Mouse (Mus musculus): ENCODE data around the gene Bhlhe40. TPM values are rescaled to one million over a fixed set of nuclear protein-coding genes. Genes with fewer than 3 reads are reported as not detected.
A peak's percentile ranks its signal among the peaks of the same experiment; 100 is the strongest.

Bhlhe40 gene
- polyA plus RNA-seq, 1 experiment from 2014 or later = 4.4 TPM

DNA sequence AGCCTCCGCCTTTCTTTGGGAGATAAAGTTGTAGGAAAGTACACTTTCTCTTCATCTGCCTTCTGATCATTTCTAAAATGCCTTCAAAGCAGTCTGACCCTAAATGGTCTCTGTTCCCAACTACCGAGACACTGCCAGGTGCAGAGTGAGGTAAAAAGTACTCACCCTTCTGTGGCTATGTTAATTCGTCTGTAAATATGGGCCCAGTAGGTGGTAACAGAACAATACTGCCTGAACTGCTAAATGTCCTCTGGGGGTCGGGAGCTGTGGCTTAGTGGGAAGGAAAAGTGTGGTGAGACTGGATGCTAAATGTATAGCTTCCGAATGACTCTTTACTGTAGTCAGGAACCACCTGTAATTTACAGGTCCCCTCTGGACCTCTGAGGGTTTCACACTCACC, 16.1 kb upstream of the Bhlhe40 start:
- no peak overlapping the region for H3K9ac ChIP-seq (replicated peaks; ENCODE audit: low read depth, low read length)
- H3K27ac ChIP-seq (ENCODE audit: low read depth, low read length) = no peak overlapping the region
- H3K4me2 ChIP-seq (ENCODE audit: low read depth, low read length) = no peak overlapping the region
- no peaks in the 10 kb centered on the region for H3K36me3 ChIP-seq (ENCODE audit: control insufficient read depth, insufficient read depth, low read length)
- no peaks in the 10 kb centered on the region for H3K9me3 ChIP-seq (ENCODE audit: control insufficient read depth, low read length)
- 44% methylated on average over 5 of the region's 5 CpGs for WGBS
- no peaks in the 10 kb centered on the region for H3K4me1 ChIP-seq (ENCODE audit: control insufficient read depth, insufficient read depth, low read length)
- H3K4me3 ChIP-seq (ENCODE audit: low read depth, low read length) = no peak overlapping the region
- no peak for ATAC-seq (ENCODE audit: low read depth)
- H3K27me3 ChIP-seq (ENCODE audit: control insufficient read depth, insufficient read depth, low read length) = no peaks in the 10 kb centered on the region

DNA sequence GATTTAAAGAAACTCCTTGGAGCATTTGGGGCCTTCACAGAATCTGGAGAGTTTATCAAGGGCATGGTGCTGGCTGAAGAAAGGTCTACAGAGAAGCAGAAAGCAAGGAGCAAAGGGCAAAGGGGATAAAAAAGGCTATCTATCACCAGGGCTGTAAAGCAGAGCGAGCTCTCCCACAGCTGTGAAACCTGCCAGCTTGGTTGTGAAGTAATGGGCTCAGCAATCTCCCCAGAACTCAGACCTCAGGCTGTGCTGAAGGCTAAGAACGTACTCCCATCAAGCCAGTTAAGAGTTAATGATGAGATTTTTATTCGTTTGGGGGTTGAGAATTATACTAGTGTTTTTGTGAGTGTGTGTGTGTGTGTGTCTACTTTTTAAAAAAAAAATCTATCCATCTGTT, 13.3 kb upstream of the Bhlhe40 start:
- Histone ChIP-seq H3K27ac (ENCODE audit: low read depth, low read length) (no peak overlapping the region), H3K4me2 (ENCODE audit: low read depth, low read length) (no peak overlapping the region), H3K4me1 (ENCODE audit: control insufficient read depth, insufficient read depth, low read length) (no peaks in the 10 kb centered on the region), H3K4me3 (ENCODE audit: low read depth, low read length) (no peak overlapping the region), H3K9ac (replicated peaks; ENCODE audit: low read depth, low read length) (no peak overlapping the region), H3K27me3 (ENCODE audit: control insufficient read depth, insufficient read depth, low read length) (no peaks in the 10 kb centered on the region), H3K9me3 (ENCODE audit: control insufficient read depth, low read length) (no peaks in the 10 kb centered on the region), H3K36me3 (ENCODE audit: control insufficient read depth, insufficient read depth, low read length) (no peaks in the 10 kb centered on the region)
- ATAC-seq (ENCODE audit: low read depth) = no peak
- 30% methylated on average over 3 of the region's 3 CpGs for WGBS

DNA sequence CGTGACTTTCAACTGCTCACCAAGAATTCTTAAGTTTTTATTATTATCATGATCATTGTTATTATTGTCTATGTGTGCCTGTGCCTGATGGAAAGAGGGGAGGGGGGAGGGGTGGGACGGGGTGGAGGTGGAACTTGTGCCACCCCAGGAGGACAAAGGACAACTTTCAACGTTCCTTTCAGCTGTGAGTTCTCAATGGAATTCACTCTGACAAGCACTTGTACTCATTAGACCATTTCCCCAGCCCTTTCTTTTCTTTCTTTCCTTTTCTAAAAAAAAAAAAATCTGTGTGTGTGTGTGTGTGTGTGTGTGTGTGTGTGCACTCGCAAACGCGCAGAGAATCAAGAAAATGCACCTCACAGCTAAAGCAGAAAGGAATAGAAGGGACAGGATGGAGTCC, 12.4 kb upstream of the Bhlhe40 start:
- Histone ChIP-seq H3K27ac (ENCODE audit: low read depth, low read length) (no peak overlapping the region), H3K4me3 (ENCODE audit: low read depth, low read length) (no peak overlapping the region), H3K4me1 (ENCODE audit: control insufficient read depth, insufficient read depth, low read length) (no peaks in the 10 kb centered on the region), H3K9ac (replicated peaks; ENCODE audit: low read depth, low read length) (no peak overlapping the region), H3K36me3 (ENCODE audit: control insufficient read depth, insufficient read depth, low read length) (no peaks in the 10 kb centered on the region), H3K4me2 (ENCODE audit: low read depth, low read length) (no peak overlapping the region), H3K27me3 (ENCODE audit: control insufficient read depth, insufficient read depth, low read length) (no peaks in the 10 kb centered on the region), H3K9me3 (ENCODE audit: control insufficient read depth, low read length) (no peaks in the 10 kb centered on the region)
- 57% methylated on average over 6 of the region's 6 CpGs for WGBS
- no peak for ATAC-seq (ENCODE audit: low read depth)

DNA sequence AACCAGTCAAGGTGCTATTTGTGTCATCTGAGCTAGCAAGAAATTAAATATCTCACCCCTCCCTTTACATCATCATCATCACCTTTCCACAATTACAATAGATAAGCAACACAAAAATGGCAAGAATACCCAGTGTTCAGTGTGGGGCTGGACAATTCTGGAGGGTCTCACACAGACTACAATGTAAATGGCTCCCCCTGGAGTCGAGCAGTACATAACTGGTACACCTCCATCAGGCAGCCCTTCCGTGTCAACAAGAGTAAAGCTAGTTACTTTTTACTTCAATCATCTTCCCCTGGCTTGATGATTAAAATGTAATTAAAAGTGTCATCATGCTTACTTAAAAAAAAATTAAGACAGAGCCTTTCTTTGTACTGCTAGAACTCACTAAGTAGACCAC, 4.6 kb upstream of the Bhlhe40 start:
- no peak for ATAC-seq (ENCODE audit: low read depth)
- Histone ChIP-seq H3K27me3 (ENCODE audit: control insufficient read depth, insufficient read depth, low read length) (no peaks in the 10 kb centered on the region), H3K27ac (ENCODE audit: low read depth, low read length) (no peak overlapping the region), H3K9ac (replicated peaks; ENCODE audit: low read depth, low read length) (no peak overlapping the region), H3K9me3 (ENCODE audit: control insufficient read depth, low read length) (no peaks in the 10 kb centered on the region), H3K4me1 (ENCODE audit: control insufficient read depth, insufficient read depth, low read length) (peaks cover 5% of the 10 kb centered on the region; the same call in 1 of the 2 replicates), H3K4me3 (ENCODE audit: low read depth, low read length) (no peak overlapping the region), H3K36me3 (ENCODE audit: control insufficient read depth, insufficient read depth, low read length) (no peaks in the 10 kb centered on the region), H3K4me2 (ENCODE audit: low read depth, low read length) (no peak overlapping the region)
- 49% methylated on average over 2 of the region's 2 CpGs for WGBS

DNA sequence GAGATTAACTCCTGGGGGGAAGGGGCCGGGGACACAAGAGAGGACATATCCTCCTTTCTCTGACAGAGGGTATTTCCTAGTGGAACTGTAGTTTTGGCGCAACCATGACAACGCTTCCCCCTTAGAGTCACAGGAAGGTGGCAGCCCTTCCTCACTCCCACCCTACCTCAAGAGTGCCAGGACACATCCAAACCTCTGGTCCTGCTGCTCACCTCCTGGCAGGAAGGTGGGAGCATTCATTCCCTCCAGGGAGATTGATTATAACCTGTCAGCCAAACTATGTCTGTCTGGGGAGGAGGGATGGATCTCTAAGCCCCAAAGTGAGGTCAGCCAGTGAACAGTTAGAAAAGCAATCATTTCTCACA, 2.4 kb upstream of the Bhlhe40 start:
- ATAC-seq (ENCODE audit: low read depth) = no peak
- 54% methylated on average over 3 of the region's 3 CpGs for WGBS
- H3K27ac ChIP-seq (ENCODE audit: low read depth, low read length) = no peak overlapping the region
- no peaks in the 10 kb centered on the region for H3K9me3 ChIP-seq (ENCODE audit: control insufficient read depth, low read length)
- H3K4me3 ChIP-seq (ENCODE audit: low read depth, low read length) = no peak overlapping the region
- no peaks in the 10 kb centered on the region for H3K36me3 ChIP-seq (ENCODE audit: control insufficient read depth, insufficient read depth, low read length)
- peaks cover 5% of the 10 kb centered on the region; the same call in 1 of the 2 replicates for H3K4me1 ChIP-seq (ENCODE audit: control insufficient read depth, insufficient read depth, low read length)
- no peak overlapping the region for H3K9ac ChIP-seq (replicated peaks; ENCODE audit: low read depth, low read length)
- H3K27me3 ChIP-seq (ENCODE audit: control insufficient read depth, insufficient read depth, low read length) = no peaks in the 10 kb centered on the region
- peak overlapping the region; percentile 99 for H3K4me2 ChIP-seq (ENCODE audit: low read depth, low read length)

DNA sequence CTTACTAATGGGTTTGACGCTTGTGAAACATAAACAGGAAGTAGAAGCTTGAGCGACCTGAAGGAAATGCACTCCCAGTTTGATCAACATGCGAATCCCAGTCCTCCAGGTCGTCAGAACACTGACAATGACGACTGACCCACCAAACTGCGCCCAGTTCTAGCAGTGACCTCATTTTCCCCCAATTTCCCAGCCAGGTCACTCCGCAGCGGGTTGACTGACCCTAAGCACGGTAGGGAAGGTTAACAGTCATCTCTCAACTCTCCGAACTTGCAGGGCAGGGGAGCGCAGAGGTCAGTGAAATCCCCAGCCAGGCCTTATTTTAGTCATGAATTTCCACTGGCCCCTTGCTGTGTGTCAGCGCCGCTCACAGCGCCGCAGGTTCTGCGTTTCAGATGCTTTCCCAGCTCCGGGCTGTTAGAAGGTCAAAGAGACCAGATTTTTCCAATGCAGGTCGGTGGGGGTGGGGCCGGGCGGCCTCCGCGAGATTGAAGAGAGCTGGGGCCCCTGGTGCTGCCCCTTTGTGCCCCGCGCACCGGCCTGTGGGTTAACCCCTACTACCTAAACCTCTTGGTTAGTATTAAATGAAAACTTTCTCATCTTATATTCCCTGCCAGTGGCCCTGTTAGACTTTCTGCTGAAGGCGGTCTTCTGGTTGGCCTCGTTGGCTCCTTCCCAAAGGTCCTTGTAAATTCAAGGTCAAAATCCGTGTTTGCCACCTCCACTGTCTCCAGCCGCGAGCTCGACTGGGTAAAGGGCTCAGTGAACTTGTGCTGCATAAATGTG, 1.8 kb upstream of the Bhlhe40 start:
- Histone ChIP-seq H3K9ac (replicated peaks; ENCODE audit: low read depth, low read length) (peak overlapping the region; percentile 70), H3K27me3 (ENCODE audit: control insufficient read depth, insufficient read depth, low read length) (no peaks in the 10 kb centered on the region), H3K9me3 (ENCODE audit: control insufficient read depth, low read length) (no peaks in the 10 kb centered on the region), H3K4me3 (ENCODE audit: low read depth, low read length) (peak overlapping the region; percentile 56), H3K27ac (ENCODE audit: low read depth, low read length) (peak overlapping the region; percentile 78; the same call in 1 of the 2 replicates), H3K4me1 (ENCODE audit: control insufficient read depth, insufficient read depth, low read length) (peaks cover 5% of the 10 kb centered on the region; the same call in 1 of the 2 replicates), H3K36me3 (ENCODE audit: control insufficient read depth, insufficient read depth, low read length) (no peaks in the 10 kb centered on the region), H3K4me2 (ENCODE audit: low read depth, low read length) (peak overlapping the region; percentile 99)
- no peak for ATAC-seq (ENCODE audit: low read depth)
- 3% methylated on average over 31 of the region's 31 CpGs for WGBS

DNA sequence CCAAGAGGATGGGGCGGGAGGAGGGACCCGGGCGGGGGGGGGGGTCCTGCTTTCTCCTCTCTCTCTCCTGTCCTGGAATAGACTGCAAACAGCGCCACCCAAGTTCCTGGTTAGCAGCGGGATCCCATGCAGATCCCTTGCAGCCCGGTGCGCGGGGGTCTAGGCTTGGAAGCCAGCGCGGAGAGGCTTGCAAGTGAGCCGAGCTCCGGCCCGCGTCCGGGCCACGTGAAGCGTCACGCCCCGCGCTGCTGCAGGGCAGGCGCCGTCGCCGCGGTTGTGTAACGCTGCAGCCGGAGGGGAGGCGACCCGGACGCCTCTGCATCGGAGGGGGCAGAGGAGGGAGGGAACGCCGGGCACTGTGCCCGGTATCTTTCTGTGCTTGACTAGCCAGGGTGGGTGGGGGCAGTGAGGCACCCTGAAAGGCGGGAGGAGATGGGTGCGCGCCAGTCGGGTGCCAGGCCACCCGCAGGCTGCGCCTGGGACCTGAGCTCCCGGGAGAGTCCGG, 1.2 kb upstream of the Bhlhe40 start:
- Histone ChIP-seq H3K27me3 (ENCODE audit: control insufficient read depth, insufficient read depth, low read length) (no peaks in the 10 kb centered on the region), H3K9me3 (ENCODE audit: control insufficient read depth, low read length) (no peaks in the 10 kb centered on the region), H3K4me3 (ENCODE audit: low read depth, low read length) (peak overlapping the region; percentile 56), H3K36me3 (ENCODE audit: control insufficient read depth, insufficient read depth, low read length) (no peaks in the 10 kb centered on the region), H3K4me2 (ENCODE audit: low read depth, low read length) (peak overlapping the region; percentile 99), H3K27ac (ENCODE audit: low read depth, low read length) (peak overlapping the region; percentile 78), H3K9ac (replicated peaks; ENCODE audit: low read depth, low read length) (peak overlapping the region; percentile 70), H3K4me1 (ENCODE audit: control insufficient read depth, insufficient read depth, low read length) (peaks cover 5% of the 10 kb centered on the region; the same call in 1 of the 2 replicates)
- under 1% methylated on average over 34 of the region's 42 CpGs for WGBS
- peak; percentile 84 for ATAC-seq (ENCODE audit: low read depth)

DNA sequence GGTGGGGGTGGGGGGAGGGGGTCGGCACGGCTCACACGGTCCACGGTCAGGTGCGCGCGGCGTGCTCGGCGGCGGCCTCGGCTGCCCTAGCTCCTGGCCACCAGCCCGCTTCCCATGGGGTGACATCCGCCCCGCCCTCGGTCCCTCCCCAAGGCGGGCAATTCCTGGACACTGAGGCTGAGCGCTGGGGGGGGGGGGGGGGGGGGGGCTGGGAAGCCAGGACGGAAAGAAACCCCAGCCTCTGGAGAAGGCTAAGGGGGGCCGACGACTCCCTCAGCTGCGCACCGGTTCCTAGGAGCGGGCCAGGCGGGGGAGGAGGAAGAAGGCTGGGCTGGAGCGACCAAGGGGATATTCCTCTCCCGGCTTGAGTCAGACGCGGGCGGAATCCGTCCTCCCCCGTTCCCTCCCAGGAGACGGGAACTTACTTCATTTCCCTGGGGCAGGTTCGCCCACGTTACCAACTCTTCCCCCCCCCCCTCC, 663 bp upstream of the Bhlhe40 start:
- Histone ChIP-seq H3K4me1 (ENCODE audit: control insufficient read depth, insufficient read depth, low read length) (peaks cover 5% of the 10 kb centered on the region; the same call in 1 of the 2 replicates), H3K9me3 (ENCODE audit: control insufficient read depth, low read length) (no peaks in the 10 kb centered on the region), H3K9ac (replicated peaks; ENCODE audit: low read depth, low read length) (peak overlapping the region; percentile 70), H3K27ac (ENCODE audit: low read depth, low read length) (peak overlapping the region; percentile 78), H3K4me2 (ENCODE audit: low read depth, low read length) (peak overlapping the region; percentile 99), H3K36me3 (ENCODE audit: control insufficient read depth, insufficient read depth, low read length) (no peaks in the 10 kb centered on the region), H3K4me3 (ENCODE audit: low read depth, low read length) (peak overlapping the region; percentile 56), H3K27me3 (ENCODE audit: control insufficient read depth, insufficient read depth, low read length) (no peaks in the 10 kb centered on the region)
- ATAC-seq (ENCODE audit: low read depth) = peak; percentile 84
- WGBS = 0% methylated on average over 11 of the region's 35 CpGs

DNA sequence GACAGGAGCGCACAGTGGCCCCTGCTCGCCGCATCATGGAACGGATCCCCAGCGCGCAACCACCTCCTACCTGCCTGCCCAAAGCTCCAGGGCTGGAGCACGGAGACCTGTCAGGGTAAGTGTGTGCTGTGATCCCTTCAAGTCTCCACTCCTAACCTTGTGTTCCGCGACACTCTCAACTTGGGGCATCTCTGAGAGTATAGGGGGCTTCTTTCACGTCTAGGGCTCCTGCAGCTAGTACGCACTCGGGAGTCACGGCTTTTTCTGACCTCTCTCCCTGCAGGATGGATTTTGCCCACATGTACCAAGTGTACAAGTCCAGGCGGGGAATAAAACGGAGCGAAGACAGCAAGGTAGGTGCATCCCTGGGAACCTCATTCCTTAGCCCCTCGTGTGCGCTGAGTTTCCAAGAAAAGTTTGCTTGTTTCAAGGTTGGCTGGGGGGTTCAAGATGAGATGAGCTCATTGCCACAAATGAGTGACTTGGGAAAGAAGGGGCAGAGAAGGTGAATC, 505 bp downstream of the Bhlhe40 start:
- under 1% methylated on average over 18 of the region's 18 CpGs for WGBS
- Histone ChIP-seq H3K4me1 (ENCODE audit: control insufficient read depth, insufficient read depth, low read length) (peaks cover 5% of the 10 kb centered on the region; the same call in 1 of the 2 replicates), H3K9me3 (ENCODE audit: control insufficient read depth, low read length) (no peaks in the 10 kb centered on the region), H3K27me3 (ENCODE audit: control insufficient read depth, insufficient read depth, low read length) (no peaks in the 10 kb centered on the region), H3K27ac (ENCODE audit: low read depth, low read length) (peak overlapping the region; percentile 50), H3K36me3 (ENCODE audit: control insufficient read depth, insufficient read depth, low read length) (no peaks in the 10 kb centered on the region), H3K4me2 (ENCODE audit: low read depth, low read length) (peak overlapping the region; percentile 99), H3K4me3 (ENCODE audit: low read depth, low read length) (peak overlapping the region; percentile 56), H3K9ac (replicated peaks; ENCODE audit: low read depth, low read length) (peak overlapping the region; percentile 70)
- peak; percentile 7 for ATAC-seq (ENCODE audit: low read depth)

Measured in neural tube, embryonic 14.5 days (tissue).